ENCODE assay signal across 18 mouse cellular contexts in genomic region chr16:58712221-58712620, GRCm38 (mm10). TPM values are rescaled to one million over a fixed set of nuclear protein-coding genes. Genes with fewer than 3 reads are reported as not detected.
DNase-seq lines count a peak whose midpoint lies in the region; ATAC-seq and TF ChIP-seq lines count a peak whose summit lies in the region.
"Had no signal": no experiment of that assay in that cellular context is flagged by ENCODE, and none has a peak within 500 bp of the region (broad histone marks: within the 10 kb centered on the region; RNA-seq: fewer than 3 reads in every experiment).

No protein-coding gene starts in this region.

- H3K9me3 ChIP-seq in limb, embryonic 14.5 days (ENCODE audit: control insufficient read depth, low read length): no peaks in the 10 kb centered on the region
- H3K9me3 ChIP-seq in limb, embryonic 10.5 days (replicated peaks): no peaks in the 10 kb centered on the region
- H3K9me3 ChIP-seq: forebrain, embryonic 12.5 days; G1E; limb, embryonic 15.5 days; midbrain, embryonic 13.5 days had no signal

- no peak for ATAC-seq in limb, embryonic 14.5 days (ENCODE audit: low FRiP score, low read depth)
- peak; percentile 66; the same call in 1 of the 2 replicates for ATAC-seq in monocyte, adult 5-6 weeks (replicated peaks; ENCODE audit: insufficient number of reproducible peaks, low FRiP score, low TSS enrichment, poor library complexity, severe bottlenecking)
- ATAC-seq: midbrain, embryonic 13.5 days had no signal

- H3K9ac ChIP-seq in limb, embryonic 14.5 days (ENCODE audit: low read depth, low read length, severe bottlenecking): no peak overlapping the region
- H3K9ac ChIP-seq: forebrain, embryonic 12.5 days; limb, embryonic 15.5 days; midbrain, embryonic 13.5 days had no signal

- no peak for TF ChIP-seq POLR2A in limb, embryonic 14.5 days (IDR thresholded peaks at IDR 0.05; ENCODE audit: borderline replicate concordance, extremely low read depth, insufficient read depth, insufficient read length)

- WGBS in limb, embryonic 14.5 days: 62% methylated on average over 8 of the region's 8 CpGs
- 79% methylated on average over 8 of the region's 8 CpGs for WGBS in limb, embryonic 10.5 days

- intact Hi-C loops in left cerebral cortex, postnatal 36 days (cut with DNase I): no loop called here

- no peak for DNase-seq in limb, embryonic 14.5 days (ENCODE audit: low spot score)
- no peak for DNase-seq in limb, embryonic 10.5 days (ENCODE audit: low spot score)
- DNase-seq in CD4-positive, CD25-positive, alpha-beta regulatory T cell, adult 2 months (ENCODE audit: low read depth, low spot score): peak; percentile 53
- no peak for DNase-seq in thymus, postnatal 14 days
- DNase-seq in adrenal gland, adult 8-10 months: no peak
- DNase-seq in left cerebral cortex, postnatal 36 days (ENCODE audit: low spot score in 2 of 2): no peak
- DNase-seq: embryo, embryonic 11 days; gastrocnemius, postnatal 36 days; heart, postnatal 14 days; thymus, postnatal 4 days had no signal

- no peak overlapping the region for H3K27ac ChIP-seq in limb, embryonic 14.5 days (replicated peaks; ENCODE audit: low read depth, low read length)
- H3K27ac ChIP-seq in limb, embryonic 10.5 days: no peak overlapping the region
- H3K27ac ChIP-seq in brown adipose tissue, adult 24 weeks (replicated peaks; ENCODE audit: low read depth, low read length): no peak overlapping the region
- H3K27ac ChIP-seq: forebrain, embryonic 12.5 days; limb, embryonic 15.5 days; midbrain, embryonic 13.5 days had no signal

- H3K27me3 ChIP-seq in limb, embryonic 14.5 days (ENCODE audit: control insufficient read depth, insufficient read depth, low read length): no peaks in the 10 kb centered on the region
- no peaks in the 10 kb centered on the region for H3K27me3 ChIP-seq in limb, embryonic 10.5 days (ENCODE audit: low read depth, poor library complexity, severe bottlenecking)
- H3K27me3 ChIP-seq: forebrain, embryonic 12.5 days; limb, embryonic 15.5 days; midbrain, embryonic 13.5 days had no signal

- 0 out of 2 replicates have a peak overlapping the region, but pooled peaks have one; percentile 17 for H3K4me2 ChIP-seq in limb, embryonic 14.5 days (replicated peaks; ENCODE audit: low read depth, low read length, severe bottlenecking)
- H3K4me2 ChIP-seq: forebrain, embryonic 12.5 days; limb, embryonic 15.5 days; midbrain, embryonic 13.5 days had no signal

- no peaks in the 10 kb centered on the region for H3K4me1 ChIP-seq in limb, embryonic 14.5 days (ENCODE audit: control insufficient read depth, insufficient read depth, low read length)
- no peaks in the 10 kb centered on the region for H3K4me1 ChIP-seq in limb, embryonic 10.5 days
- H3K4me1 ChIP-seq in brown adipose tissue, adult 24 weeks (ENCODE audit: control insufficient read depth, insufficient read depth, insufficient read length, low read length): no peaks in the 10 kb centered on the region
- H3K4me1 ChIP-seq: forebrain, embryonic 12.5 days; limb, embryonic 15.5 days; midbrain, embryonic 13.5 days had no signal

- no peak overlapping the region for H3K4me3 ChIP-seq in limb, embryonic 14.5 days (replicated peaks; ENCODE audit: low read length)
- no peak overlapping the region for H3K4me3 ChIP-seq in limb, embryonic 10.5 days
- H3K4me3 ChIP-seq in brown adipose tissue, adult 24 weeks (ENCODE audit: insufficient read depth, low read depth, low read length): peak overlapping the region; percentile 21; the same call in 1 of the 2 replicates
- H3K4me3 ChIP-seq: forebrain, embryonic 12.5 days; limb, embryonic 15.5 days; midbrain, embryonic 13.5 days had no signal

- H3K36me3 ChIP-seq in limb, embryonic 14.5 days (ENCODE audit: control insufficient read depth, insufficient read depth, low read length): no peaks in the 10 kb centered on the region
- H3K36me3 ChIP-seq in limb, embryonic 10.5 days: no peaks in the 10 kb centered on the region
- H3K36me3 ChIP-seq: forebrain, embryonic 12.5 days; G1E; limb, embryonic 15.5 days; midbrain, embryonic 13.5 days had no signal

RNA-seq across cellular contexts. Expression of gene Gpr15, which starts 6.6 kb away (rescaled TPM):
- polyA plus RNA-seq in limb, embryonic 14.5 days (2012; rRNA removed): 0.05 and 0.06 TPM in 2 replicates
- 0.15 TPM in 1 of 2 replicates, not detected in the other for polyA plus RNA-seq in limb, embryonic 14.5 days (2014; fragmentation: Nextera tagmentation; extraction: Ambion mirVana)
- 0.11 TPM in 1 of 2 replicates, not detected in the other for polyA plus RNA-seq in limb, embryonic 10.5 days (2016; fragmentation: Nextera tagmentation; extraction: Ambion mirVana)
- polyA plus RNA-seq in brown adipose tissue, adult 24 weeks (2012; ENCODE audit: insufficient read depth, insufficient read length, missing spikeins): not detected in 2 replicates
- total RNA-seq in monocyte, adult 5-6 weeks (2017): 1.7 TPM in 1 of 3 replicates, not detected in the others
- not detected for total RNA-seq in adrenal gland, adult 8-10 months (2022)
- total RNA-seq in left cerebral cortex, postnatal 36 days (2021): not detected
- total RNA-seq: gastrocnemius, postnatal 36 days; heart, postnatal 14 days; layer of hippocampus, postnatal 25 days had no signal
- polyA plus RNA-seq: G1E; kidney, embryonic 14.5 days; limb, embryonic 15.5 days; midbrain, embryonic 13.5 days had no signal

RNA-seq across cellular contexts. Expression of gene Cldnd1, which starts 15.5 kb away (rescaled TPM):
- 107 and 125 TPM in 2 replicates for polyA plus RNA-seq in limb, embryonic 14.5 days (2012; rRNA removed)
- polyA plus RNA-seq in limb, embryonic 14.5 days (2014; fragmentation: Nextera tagmentation; extraction: Ambion mirVana): 137 and 145 TPM in 2 replicates
- polyA plus RNA-seq in limb, embryonic 10.5 days (2016; fragmentation: Nextera tagmentation; extraction: Ambion mirVana): 92.9 and 108 TPM in 2 replicates
- 22.5 and 41.1 TPM in 2 replicates for polyA plus RNA-seq in brown adipose tissue, adult 24 weeks (2012; ENCODE audit: insufficient read depth, insufficient read length, missing spikeins)
- 14.5 to 60.0 TPM (median 53.1 TPM) in 3 replicates for total RNA-seq in monocyte, adult 5-6 weeks (2017)
- total RNA-seq in adrenal gland, adult 8-10 months (2022): 10 to 100 TPM; 47.0 to 70.2 (median 58.4) TPM
- total RNA-seq in left cerebral cortex, postnatal 36 days (2021): 100 to 1,000 TPM in 1 of 2 experiments, 10 to 100 TPM in 1; 90.8 to 105 TPM

RNA-seq across cellular contexts. Expression of gene Cpox, which starts 42.1 kb away (rescaled TPM):
- 20.3 TPM in 2 replicates for polyA plus RNA-seq in limb, embryonic 14.5 days (2012; rRNA removed)
- 22.3 and 24.4 TPM in 2 replicates for polyA plus RNA-seq in limb, embryonic 14.5 days (2014; fragmentation: Nextera tagmentation; extraction: Ambion mirVana)
- 26.6 and 29.7 TPM in 2 replicates for polyA plus RNA-seq in limb, embryonic 10.5 days (2016; fragmentation: Nextera tagmentation; extraction: Ambion mirVana)
- 3.0 and 4.6 TPM in 2 replicates for polyA plus RNA-seq in brown adipose tissue, adult 24 weeks (2012; ENCODE audit: insufficient read depth, insufficient read length, missing spikeins)
- 7.1 to 14.9 TPM (median 10.7 TPM) in 3 replicates for total RNA-seq in monocyte, adult 5-6 weeks (2017)
- total RNA-seq in adrenal gland, adult 8-10 months (2022): 10 to 100 TPM; 20.3 to 28.0 (median 21.7) TPM
- total RNA-seq in left cerebral cortex, postnatal 36 days (2021): 10 to 100 TPM; 39.4 to 45.1 TPM

RNA-seq across cellular contexts. Expression of gene Olfr172, which starts 50.8 kb away (rescaled TPM):
- not detected in 2 replicates for polyA plus RNA-seq in limb, embryonic 14.5 days (2012; rRNA removed)
- polyA plus RNA-seq in limb, embryonic 14.5 days (2014; fragmentation: Nextera tagmentation; extraction: Ambion mirVana): not detected in 2 replicates
- not detected in 2 replicates for polyA plus RNA-seq in limb, embryonic 10.5 days (2016; fragmentation: Nextera tagmentation; extraction: Ambion mirVana)
- polyA plus RNA-seq in brown adipose tissue, adult 24 weeks (2012; ENCODE audit: insufficient read depth, insufficient read length, missing spikeins): not detected in 2 replicates
- total RNA-seq in monocyte, adult 5-6 weeks (2017): not detected in 3 replicates
- total RNA-seq in adrenal gland, adult 8-10 months (2022): not detected
- total RNA-seq in left cerebral cortex, postnatal 36 days (2021): not detected
- total RNA-seq: G1E; gastrocnemius, postnatal 36 days; heart, postnatal 14 days; layer of hippocampus, postnatal 25 days had no signal
- polyA plus RNA-seq: forebrain, embryonic 12.5 days; G1E; kidney, embryonic 14.5 days; limb, embryonic 15.5 days; midbrain, embryonic 13.5 days had no signal
